Mouse (Mus musculus) cerebellum, postnatal 14 days (tissue): ENCODE results near the gene Mybpc3.

Experiments used
- DNase-seq, 2 experiments: peaks; one replicate each; pipeline ENCODE4 v3.0.0; 2021; ENCODE audit warnings: mixed read lengths in 2 of 2

The Mybpc3 gene

GRCm38 (mm10) chr2:91175490-91175889, 57.5 kb downstream of the Mybpc3 start:
- no peak for DNase-seq

- no peak for DNase-seq
Measured at GRCm38 (mm10) chr2:91176234-91176633, 58.3 kb downstream of the Mybpc3 start.

GRCm38 (mm10) chr2:91179825-91180224, 61.9 kb downstream of the Mybpc3 start:
- DNase-seq: no peak

- peak; percentile 67 to 74 for DNase-seq
Measured at GRCm38 (mm10) chr2:91180706-91181105, 62.8 kb downstream of the Mybpc3 start.

- DNase-seq: peak; percentile 63 to 68
Measured at GRCm38 (mm10) chr2:91182016-91182404, 64.1 kb downstream of the Mybpc3 start.

- DNase-seq: peak; percentile 95 to 96
Measured at GRCm38 (mm10) chr2:91182405-91183147, 64.6 kb downstream of the Mybpc3 start.

- DNase-seq: peak; percentile 99
Measured at GRCm38 (mm10) chr2:91183148-91183513, 65.2 kb downstream of the Mybpc3 start.

- DNase-seq: peak in 1 of 2 experiments; percentile 42
Measured at GRCm38 (mm10) chr2:91183711-91184405, 65.9 kb downstream of the Mybpc3 start, which contains the start of gene Madd. Gene Madd (minus strand): TSS chr2:91183837.
